Mouse (Mus musculus): ENCODE data around the gene Nkx2-2. TPM values are rescaled to one million over a fixed set of nuclear protein-coding genes. Genes with fewer than 3 reads are reported as not detected.

Gene Nkx2-2
- total RNA-seq (2021): not detected
- long read RNA-seq, experiment 1: 0 reads
- long read RNA-seq, experiment 2: 0 reads

DNA sequence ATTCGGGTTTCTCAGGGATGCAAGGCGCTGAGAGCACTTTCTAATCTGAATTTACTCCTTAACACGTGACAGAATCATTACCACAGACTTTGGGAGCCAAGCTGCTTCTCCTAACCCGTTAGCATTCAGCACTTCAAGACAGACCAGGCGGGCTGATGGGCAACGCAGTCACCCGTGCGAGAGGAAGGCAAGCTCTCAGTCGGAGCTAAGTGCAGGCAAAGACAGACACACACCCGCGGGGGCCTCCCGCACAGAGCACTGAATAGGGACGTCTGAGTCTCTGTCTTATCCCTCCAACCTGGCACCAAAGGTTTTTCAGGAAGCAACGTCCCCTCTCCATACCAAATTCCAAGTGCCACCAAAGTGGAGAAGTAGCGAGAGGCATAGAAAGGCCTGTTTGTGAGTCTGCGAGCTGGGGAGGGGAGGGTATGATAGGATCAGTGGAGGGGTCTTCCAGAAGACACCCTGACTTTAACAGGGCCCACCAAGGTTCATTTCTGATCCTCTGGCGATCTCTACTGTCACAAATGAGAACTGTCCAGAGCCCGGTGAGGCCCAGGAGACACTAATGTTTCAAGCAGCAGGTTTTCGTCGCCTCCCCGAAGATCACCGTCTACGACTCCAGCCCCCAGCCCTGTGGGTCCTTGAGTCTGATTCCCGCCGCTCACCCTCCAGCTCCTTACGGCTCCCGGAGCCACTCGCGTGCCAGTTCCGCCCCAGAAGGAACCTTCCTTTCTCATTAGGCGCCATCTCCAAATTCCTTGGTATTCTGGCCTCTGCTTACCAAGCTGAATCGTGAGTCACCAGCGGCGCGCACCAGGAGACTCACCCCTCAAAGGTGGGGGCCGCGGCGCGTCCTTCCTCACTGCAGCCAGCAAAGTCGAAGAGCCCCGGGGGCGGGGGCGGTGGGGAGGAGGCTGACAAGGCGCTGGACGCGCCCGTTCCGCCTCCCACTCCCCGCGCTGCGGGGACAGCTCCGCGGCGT, at the start of gene Nkx2-2:
Nkx2-2 (minus strand) TSS at position 973 of the 985 bp plus-strand sequence.
- peak in 1 of 2 experiments; percentile 31 for DNase-seq (ENCODE audit: low spot score in 2 of 2)

DNA sequence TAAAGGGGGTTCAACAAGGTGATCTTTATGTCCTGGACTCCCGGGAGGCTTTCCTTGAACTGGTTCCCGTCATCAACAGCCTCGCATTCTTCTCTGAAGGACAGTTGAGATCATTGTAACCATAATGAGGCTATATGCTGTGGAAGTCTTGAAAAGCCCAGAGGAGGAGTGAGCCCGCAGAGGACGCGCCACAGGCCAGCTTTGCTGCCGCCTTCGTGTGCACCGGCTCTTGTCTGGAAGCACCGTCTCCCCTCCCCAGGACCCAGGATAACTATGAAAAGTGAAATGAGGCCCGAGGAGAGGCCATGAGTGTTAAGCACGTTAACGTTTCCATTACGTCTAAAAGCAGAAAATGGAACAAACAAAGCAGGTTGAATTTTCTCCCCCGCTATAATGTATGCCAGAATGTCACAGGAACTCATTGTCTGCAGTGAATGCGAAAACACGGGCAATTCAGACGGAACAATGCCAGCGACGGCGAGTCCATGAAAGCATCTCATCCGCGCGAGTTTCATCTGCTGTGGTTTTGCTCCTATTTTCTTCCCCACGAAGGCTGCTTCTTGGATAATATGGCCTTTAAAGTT, 41.8 kb upstream of the Nkx2-2 start:
- DNase-seq (ENCODE audit: low spot score in 2 of 2): no peak

DNA sequence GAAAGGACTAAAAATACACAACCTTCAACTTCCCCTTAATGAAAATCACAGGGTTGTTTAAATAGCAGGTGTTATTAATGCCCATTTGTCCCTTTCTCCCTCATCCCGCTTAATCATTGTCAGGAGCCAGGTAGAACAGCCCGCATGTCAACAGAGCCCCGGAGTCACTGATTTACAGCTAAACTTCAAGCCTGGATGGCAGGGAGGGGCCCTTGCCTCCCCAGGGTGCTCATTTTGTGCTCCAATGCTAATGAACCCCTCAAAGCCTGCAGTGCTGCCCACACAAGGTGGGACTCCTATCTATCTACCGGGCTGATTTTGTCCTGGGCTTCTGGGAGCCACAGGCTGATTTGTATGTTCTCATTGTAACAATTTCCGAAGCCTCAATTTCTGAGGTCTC, 37.1 kb upstream of the Nkx2-2 start:
- no peak for DNase-seq (ENCODE audit: low spot score in 2 of 2)

DNA sequence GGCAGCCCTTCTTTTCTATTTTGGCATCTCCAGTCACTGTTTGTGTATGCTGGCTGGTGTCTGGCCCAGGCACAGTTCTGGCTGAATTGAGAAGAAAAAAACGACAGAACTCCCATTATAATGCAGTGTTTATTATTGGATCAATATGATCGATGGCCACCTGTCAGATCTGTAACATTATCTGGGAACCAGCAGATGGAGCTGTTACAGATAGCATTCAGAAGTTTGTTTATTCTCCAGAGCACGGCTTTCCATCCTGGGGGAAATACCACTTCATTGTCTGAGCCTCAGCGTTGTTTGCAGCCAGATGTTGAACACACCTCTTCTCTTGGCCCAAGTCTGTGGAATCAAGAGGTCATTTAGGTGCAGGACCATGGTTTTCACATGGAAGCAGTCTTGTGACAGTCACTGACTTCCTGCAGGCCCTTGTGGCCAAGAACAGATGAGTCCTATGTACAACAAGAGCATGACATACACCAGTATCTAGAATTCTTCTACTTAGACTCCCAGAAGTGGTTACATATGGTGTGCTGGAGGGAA, 11.1 kb upstream of the Nkx2-2 start:
- no peak for DNase-seq (ENCODE audit: low spot score in 2 of 2)

DNA sequence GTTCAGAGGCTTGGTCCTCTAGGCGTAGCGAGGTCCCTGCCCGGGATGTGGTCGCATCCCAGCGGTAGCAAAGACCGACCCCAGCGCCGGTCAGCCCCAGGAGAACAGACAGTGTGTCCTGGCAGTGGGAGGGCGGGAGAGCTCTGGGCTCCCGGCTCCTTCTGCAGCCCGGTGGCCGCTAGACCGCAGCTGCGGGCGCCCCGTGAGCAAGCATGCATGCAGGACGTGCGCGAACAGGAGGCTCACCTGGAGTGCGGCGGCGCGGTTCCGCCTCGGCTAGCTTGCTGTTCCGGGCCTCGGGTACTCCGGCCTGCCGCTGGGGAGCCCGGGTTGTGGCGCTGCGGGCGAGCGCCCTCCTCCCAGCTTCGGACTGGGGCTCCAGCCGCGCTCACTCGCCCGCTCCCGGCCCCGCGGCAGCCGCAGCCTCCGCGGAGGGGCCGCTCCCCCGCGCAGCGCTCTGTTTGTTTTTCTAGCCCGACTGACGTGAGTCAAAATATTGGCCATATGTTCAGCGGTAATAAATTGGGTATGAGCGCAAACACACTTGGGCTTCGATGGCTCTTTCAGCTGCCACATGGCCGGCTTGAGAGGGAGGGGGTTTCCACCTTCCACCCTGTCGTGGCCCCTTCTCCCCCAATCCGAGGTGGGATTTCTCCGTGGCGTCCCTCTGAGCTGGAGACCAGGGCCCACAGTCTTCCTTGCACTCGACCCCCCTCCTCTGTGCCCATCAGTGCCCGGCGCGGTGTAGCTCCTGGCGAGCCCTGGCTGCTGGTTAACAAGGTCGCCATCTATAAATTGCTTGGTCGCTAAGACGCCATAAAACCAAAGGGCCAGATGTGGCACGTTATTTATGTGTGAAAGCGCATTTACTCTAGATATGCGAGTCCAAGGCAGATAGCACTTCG, 920 bp upstream of the Nkx2-2 start:
- no peak for DNase-seq (ENCODE audit: low spot score in 2 of 2)

DNA sequence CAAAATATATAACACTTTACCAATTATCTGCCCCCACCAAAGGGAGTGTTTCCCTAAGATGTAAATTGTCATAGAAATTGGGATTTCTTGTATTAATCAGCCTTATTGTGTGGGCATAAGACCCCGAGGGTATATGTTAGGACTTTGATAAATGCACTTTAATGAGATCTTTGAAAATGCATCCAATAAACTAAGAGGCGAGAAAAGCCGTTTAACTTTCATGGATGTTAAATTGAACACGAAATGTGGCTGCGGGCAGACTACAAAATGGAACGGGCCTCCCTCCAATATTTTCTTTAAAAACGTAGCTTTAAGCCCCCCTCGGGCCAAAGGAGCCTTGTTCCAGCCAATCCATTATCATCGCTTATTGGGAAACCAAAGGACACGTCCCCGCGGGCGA, 1.3 kb downstream of the Nkx2-2 start:
- DNase-seq (ENCODE audit: low spot score in 2 of 2): no peak

DNA sequence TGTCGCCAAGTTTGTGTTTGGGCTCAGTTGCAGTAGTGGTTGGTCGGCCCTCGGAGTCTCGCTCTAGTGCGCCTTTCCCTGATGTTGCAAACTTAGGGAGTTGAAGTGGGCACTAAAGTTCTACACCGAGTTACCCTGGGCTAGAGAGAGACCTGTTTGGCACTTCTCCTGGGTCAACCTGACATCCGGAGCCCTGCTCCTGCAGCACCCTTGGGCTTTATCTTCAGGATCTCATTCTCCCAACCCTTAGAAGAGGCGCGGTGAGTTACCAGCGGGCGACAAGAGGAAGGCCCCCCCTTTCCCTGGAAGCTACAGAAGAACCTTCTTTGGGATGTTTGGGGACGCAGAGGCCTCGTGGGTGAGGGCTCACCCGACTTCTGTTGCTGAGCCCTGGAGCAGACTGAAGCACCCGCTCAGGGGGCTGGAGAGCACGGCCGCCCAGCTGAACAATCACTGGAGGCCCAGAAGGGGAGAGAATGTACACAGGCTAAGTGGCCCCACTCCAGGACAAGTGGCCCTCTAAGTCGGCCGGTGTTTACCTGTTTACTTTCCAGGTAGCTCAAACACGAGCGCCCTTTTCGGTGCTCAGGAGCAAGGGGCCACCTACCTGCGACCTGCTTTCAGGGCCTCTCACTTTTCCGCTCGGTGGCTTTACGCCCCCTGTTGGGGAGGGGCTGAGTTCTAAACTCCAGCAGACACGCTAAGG, 3.6 kb downstream of the Nkx2-2 start:
- no peak for DNase-seq (ENCODE audit: low spot score in 2 of 2)

DNA sequence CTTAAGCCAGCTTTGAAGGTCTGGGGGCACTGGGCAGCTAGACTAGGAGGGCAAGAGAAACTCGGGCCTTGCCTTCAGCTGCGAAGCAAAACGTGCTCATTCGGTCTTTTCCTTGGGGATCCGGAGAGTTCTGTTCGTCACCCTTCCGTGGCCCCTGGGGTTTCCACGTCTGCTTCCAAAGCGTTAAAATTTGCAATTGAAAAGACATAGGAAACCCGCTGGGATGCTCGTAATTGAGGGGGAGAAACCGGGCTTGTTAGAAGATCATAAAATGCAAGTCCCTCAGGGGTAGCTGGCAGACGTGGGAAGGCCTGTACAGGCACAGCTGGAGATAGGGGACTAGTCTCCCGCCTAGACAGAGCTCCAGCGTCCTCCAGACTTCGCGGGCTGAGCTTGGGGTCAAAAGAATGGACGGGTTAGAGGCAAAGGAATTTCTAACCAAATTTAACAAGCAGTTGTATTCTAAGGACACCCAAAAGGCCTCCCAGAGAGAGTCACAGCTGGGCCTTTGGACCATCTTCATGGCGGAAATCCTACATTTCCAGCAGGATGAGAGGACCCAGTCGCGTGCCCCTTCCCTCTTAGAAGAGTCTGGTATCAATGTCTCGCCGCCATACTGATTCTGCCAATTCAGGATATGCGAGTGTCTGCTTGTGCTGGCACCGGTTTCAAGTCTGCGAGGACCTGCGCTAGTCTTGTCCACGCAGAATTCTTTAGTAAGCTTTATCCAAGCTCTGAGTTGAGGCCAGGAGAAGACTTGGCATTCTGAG, 4.3 kb downstream of the Nkx2-2 start:
- no peak for DNase-seq (ENCODE audit: low spot score in 2 of 2)

DNA sequence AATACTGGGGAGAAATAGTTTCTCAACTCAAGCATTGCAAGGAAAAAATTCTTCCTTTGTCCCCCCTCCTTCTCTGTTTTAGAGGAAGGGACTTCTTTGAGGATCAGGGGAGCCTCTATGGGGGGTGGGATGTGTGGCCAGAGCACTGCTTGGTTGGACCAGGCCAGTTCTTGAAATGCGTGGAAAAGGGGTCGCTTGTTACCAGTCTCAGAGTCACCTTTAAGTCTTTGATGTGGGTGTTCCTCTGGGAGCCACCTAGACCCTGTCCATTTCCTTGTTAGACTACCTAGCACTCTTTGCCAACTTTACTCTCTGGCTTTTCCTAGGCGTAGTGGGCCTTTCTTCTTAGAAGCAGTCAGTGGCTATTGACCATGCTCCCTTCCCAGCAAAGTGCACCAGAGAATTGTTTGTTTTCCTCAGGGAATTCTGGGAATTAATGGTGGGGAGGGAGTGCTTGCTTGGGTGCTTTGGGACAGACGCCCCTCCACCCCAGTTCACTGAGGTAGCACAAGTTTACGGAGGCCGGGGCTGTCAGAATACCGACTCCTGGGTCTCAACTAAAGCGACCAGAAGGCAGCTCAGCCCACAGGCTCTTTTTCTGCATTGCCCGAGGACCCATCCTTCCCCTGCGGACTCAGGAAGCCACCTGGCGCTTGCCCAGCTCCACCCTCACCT, 5.0 kb downstream of the Nkx2-2 start:
- DNase-seq (ENCODE audit: low spot score in 2 of 2): no peak

DNA sequence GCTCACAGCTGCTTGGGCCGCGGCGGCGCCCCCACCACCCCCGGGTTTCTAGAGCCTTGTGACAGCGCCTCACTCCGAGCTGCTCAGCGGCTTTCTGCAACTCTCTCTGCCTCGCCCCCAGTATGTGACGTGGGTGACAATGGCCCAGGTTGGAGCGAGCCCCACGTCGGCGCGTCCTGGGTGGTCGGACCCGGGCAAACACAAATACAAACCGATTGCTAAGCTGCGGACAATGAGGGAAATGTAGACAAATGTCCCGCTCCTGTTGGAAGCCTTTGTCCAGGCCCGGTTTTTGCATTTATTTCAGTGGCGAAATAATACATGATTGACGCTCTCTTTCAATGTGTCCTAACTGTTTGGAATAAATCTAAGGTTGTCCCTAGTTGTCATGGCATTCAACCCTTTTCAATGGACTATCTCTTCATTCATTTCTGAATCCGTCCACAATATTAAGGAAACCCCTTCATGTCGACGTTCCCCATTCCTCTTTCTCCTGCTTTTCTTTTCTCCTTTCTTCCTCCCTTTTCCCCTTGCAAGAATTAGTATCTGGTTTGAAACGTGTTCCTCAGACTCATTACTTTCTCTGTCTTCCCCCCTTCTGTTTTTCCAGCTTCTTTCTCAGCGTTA, 5.9 kb downstream of the Nkx2-2 start:
- no peak for DNase-seq (ENCODE audit: low spot score in 2 of 2)

DNA sequence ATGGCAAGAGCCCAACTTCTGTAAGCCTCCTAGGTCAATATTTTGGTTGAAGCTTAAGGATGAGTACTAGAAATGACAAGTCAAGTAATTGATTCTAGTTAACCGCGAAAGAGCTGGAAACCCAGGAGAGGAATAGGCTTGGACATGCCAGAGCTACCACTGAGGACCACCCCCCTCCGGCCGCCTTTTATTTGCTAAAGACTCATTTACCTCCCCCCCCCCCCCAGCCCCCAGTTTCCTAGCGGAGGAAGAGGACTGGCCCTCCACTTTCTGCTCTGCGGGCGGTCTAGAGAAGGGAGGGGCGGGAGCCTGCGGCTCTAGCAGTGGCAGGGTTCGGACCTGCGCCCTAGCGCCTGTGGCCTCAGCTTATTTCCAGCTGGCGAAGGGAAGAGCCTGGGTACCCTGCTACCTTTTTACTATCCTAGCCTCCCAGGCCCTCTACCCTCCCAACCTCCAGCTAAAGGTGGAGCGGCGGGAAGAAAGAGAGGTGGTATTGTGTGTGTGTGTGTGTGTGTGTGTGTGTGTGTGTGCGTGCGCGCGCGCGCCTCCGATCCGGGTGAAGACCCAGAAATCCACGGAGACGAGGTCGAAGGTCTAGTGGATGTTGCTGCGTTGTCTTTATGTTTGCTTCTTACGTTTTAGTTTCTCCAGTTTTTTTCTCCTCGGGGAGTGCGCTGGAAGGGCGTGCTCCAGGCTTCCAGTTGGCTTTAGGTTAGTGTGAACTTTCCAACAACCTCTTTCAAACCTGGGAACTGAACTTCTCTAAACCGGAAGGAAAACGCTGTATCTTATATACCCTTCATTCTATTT, 6.8 kb downstream of the Nkx2-2 start:
- DNase-seq (ENCODE audit: low spot score in 2 of 2): no peak

DNA sequence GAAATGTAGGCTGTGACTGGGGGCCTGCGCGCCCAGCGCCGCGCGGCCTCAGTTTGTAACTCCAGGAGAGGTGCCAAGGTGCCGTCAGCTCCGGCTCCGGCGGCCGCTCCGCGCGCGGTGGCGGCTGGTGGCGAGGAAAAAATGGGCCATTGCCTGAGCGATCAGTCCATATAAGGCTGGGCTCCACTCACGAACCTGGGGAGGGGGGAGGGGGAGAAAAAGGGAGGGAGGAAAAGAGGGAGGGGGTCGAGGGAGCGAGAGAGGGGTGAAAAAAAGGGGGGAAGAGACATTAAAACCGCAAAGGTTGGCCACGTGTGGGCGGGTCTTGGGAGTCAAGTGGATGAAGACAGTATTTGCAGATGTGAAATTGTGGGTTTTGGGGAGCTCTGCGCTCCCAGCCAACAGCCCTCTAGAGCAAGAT, 7.8 kb downstream of the Nkx2-2 start:
- no peak for DNase-seq (ENCODE audit: low spot score in 2 of 2)

DNA sequence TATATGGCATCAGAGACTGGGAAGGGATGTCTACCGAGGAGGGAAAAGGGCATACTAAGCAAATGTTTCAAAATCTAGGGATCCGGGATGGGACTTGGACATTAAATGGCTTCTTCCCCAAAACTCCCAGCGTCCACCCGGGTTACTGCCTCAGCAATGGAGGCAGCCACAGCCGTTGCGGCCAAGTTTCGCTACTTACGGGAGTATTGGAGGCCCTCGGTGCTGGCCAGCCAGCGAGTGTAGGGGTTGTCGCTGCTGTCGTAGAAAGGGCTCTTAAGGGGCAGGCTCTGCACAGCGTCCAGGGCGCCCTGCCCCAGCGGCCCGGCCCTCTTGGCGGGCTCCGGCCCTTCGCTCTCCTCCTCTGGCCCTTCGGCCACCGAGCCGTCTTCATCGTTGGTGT, 8.5 kb downstream of the Nkx2-2 start:
- no peak for DNase-seq (ENCODE audit: low spot score in 2 of 2)

DNA sequence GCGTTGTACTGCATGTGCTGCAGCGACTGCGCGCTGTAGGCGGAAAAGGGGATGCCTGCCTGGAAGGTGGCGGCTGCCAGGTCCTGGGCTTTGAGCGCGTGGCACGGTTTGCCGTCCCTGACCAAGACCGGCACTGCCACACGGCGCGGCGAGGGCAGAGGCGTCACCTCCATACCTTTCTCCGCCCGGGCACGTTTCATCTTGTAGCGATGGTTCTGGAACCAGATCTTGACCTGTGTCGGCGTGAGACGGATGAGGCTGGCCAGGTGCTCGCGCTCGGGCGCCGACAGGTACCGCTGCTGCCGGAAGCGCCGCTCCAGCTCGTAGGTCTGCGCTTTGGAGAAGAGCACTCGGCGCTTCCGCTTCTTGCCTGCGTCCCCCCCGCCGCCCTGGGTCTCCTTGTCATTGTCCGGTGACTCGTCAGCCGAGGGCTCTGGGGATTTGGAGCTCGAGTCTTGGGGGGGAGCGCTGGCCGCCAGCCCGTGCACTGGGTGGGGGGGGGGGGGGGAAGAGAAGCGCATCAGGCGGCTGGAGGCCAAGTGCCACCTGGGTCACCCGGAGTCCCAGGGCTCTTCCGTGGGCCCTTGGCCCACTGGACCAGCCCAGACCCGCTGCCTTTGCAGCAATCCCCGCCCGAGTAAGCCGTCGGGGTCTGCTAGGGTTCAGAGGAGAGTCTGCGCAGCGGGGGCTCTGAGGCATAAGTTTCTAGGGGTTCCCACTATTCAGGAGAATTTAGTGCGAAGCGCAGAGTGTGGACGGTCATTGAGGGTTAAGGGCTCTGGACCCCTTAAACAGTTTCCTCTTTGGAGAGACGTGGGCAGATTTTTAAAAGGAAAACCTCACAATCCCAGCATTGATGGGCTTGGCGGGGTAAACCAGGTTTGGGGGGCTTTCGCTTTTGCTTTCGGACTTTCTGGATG, 9.7 kb downstream of the Nkx2-2 start:
- DNase-seq (ENCODE audit: low spot score in 2 of 2): no peak

DNA sequence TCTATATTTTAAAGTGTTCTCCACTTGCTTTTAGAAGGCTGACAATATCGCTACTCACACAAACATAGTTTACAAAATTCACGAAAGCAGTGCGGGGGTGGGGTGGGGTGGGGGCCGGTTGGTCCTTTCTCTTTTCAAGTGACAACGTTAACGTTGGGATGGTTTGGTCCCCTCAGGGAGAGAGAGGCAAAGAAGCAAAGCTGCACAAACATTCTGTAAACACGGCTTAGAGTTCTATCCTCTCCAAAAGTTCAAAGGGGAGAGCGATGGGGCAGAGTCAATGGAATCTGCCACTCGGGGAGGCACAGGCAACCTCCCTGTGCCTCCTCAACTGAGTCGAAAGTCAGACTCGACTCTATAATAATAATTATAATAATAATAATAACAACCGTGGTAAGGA, 10.5 kb downstream of the Nkx2-2 start:
- no peak for DNase-seq (ENCODE audit: low spot score in 2 of 2)

DNA sequence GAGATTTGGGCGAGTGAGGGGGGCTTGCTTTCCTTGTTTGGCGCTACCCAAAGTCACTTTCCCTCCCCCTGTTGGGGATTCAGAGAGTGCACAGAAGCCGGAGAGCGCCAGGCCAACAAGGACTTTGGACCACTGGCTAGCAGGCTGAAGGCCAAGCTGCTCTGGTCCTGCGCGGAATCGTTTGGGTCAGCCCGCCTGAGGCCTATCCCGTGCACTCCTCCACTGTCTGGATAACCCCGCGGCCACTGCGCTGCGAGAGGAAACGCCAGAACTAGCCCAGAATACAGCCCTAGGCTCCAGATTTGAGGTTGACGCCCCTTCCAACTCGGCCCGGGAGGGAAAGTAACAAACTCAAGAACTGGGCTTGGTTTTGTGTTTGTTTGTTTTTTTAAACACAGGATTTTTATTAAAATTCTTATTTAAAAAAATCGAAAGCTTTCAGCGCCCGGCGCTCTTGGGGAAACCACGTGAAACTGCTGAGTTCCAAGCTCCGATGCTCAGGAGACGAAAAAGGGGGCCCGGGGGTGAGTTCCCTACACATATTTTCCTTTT, 11.3 kb downstream of the Nkx2-2 start:
- no peak for DNase-seq (ENCODE audit: low spot score in 2 of 2)

Data from adrenal gland, adult 18-20 months (tissue).